Mouse (Mus musculus) kidney, postnatal 25 days (tissue): ENCODE measurements around the gene Trim54.
A peak's percentile ranks its signal among the peaks of the same experiment; 100 is the strongest.

Experiments
- DNase-seq, 2 experiments: peaks; one replicate each; pipeline ENCODE4 v3.0.0; 2021; ENCODE audit warnings: mixed read lengths in 2 of 2

The Trim54 gene

GRCm38 (mm10) chr5:31108000-31108490, 8.5 kb upstream of the Trim54 start, which contains the start of gene Slc30a3:
Slc30a3 (minus strand) TSS chr5:31108237.
- DNase-seq = no peak

GRCm38 (mm10) chr5:31110781-31111180, 5.7 kb upstream of the Trim54 start:
- DNase-seq = peak in 1 of 2 experiments; percentile 20

- no peak for DNase-seq
These were observed 400 bp downstream of the Trim54 start for GRCm38 (mm10) chr5:31116912-31117311.

- no peak for DNase-seq
These were observed 4.6 kb downstream of the Trim54 start for GRCm38 (mm10) chr5:31121111-31121510.

- DNase-seq = no peak
These were observed 7.0 kb downstream of the Trim54 start for GRCm38 (mm10) chr5:31123481-31123880.

- no peak for DNase-seq
These were observed 9.5 kb downstream of the Trim54 start for GRCm38 (mm10) chr5:31126050-31126449.

GRCm38 (mm10) chr5:31136730-31137424, 20.4 kb downstream of the Trim54 start:
- no peak for DNase-seq

GRCm38 (mm10) chr5:31137658-31138057, 21.1 kb downstream of the Trim54 start:
- no peak for DNase-seq

- no peak for DNase-seq
These were observed 21.9 kb downstream of the Trim54 start, which contains the start of gene Ucn for GRCm38 (mm10) chr5:31138241-31138967. Ucn (minus strand) TSS chr5:31138829.

GRCm38 (mm10) chr5:31138968-31139425, 22.5 kb downstream of the Trim54 start:
- no peak for DNase-seq

GRCm38 (mm10) chr5:31149781-31150180, 33.3 kb downstream of the Trim54 start:
- DNase-seq = no peak

GRCm38 (mm10) chr5:31151746-31152145, 35.2 kb downstream of the Trim54 start:
- DNase-seq = no peak

- DNase-seq = no peak
These were observed 37.1 kb downstream of the Trim54 start for GRCm38 (mm10) chr5:31153516-31154151.

- peak; percentile 90 to 96 for DNase-seq
These were observed 37.6 kb downstream of the Trim54 start, which contains the start of gene Mpv17 for GRCm38 (mm10) chr5:31154152-31154553. Mpv17 (minus strand) TSS chr5:31154251.

GRCm38 (mm10) chr5:31162462-31162861, 46.0 kb downstream of the Trim54 start:
- DNase-seq = no peak

- no peak for DNase-seq
These were observed 48.4 kb downstream of the Trim54 start for GRCm38 (mm10) chr5:31164878-31165277.

GRCm38 (mm10) chr5:31168630-31169029, 52.1 kb downstream of the Trim54 start:
- no peak for DNase-seq

GRCm38 (mm10) chr5:31179301-31179765, 62.8 kb downstream of the Trim54 start:
- DNase-seq = peak; percentile 36 to 76

- DNase-seq = peak; percentile 96 to 97
These were observed 63.5 kb downstream of the Trim54 start, which contains the start of the genes Gm29609 and Gtf3c2 for GRCm38 (mm10) chr5:31179766-31180630. Gm29609 (minus strand) TSS chr5:31179911. Gtf3c2 (minus strand) TSS chr5:31180144.

- DNase-seq = no peak
These were observed 64.8 kb downstream of the Trim54 start for GRCm38 (mm10) chr5:31181183-31181770.

GRCm38 (mm10) chr5:31183678-31184077, 67.2 kb downstream of the Trim54 start:
- DNase-seq = no peak
